Mouse (Mus musculus): ENCODE data around the gene Plbd2. TPM values are rescaled to one million over a fixed set of nuclear protein-coding genes. Genes with fewer than 3 reads are reported as not detected.
A peak's percentile ranks its signal among the peaks of the same experiment; 100 is the strongest.

Gene Plbd2
- polyA plus RNA-seq, 2 experiments, result 33.9 to 51.6 TPM

DNA sequence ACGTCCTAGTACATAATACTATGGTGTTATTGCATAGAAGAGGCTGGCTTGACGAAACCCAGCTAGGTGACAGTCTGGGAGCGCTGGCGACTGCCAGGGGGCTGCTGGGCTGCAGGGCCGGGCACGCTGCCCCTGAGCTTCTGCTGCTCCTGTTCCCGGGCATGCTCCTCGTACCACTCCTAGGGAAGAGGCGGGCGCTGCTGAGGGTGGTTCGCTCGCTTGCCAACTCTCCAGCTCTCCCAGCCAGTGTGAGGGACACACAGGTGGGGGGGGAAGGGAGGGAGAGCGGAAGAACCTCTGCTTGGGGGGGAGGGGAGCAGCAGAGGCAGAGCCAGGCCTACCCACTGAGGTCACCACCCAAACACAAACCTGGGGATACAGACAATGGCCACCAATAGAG, 32.6 kb upstream of the Plbd2 start:
- 68% methylated on average over 12 of the region's 13 CpGs for WGBS
- DNase-seq (ENCODE audit: low spot score) (no peak), ATAC-seq (ENCODE audit: low FRiP score, low read depth) (no peak)

DNA sequence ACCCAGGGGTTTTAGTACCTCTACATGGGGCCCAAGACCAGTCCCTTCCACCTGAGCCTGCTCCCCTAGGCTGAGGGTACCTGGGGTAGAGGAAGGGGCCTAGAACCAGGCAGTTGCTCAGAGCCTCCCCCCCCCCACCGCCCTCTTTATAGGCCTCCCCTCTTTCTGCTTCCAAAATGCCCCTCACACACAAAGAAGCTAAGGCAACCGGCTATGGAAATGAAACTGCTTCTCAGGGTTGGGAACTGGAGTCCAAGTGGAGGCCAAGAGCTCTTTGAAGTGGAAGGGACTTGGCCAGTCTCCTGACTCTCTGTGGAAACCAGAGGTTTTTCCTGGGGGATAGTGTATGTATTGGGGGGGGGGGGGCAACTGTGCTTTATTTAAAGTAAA, 31.3 kb upstream of the Plbd2 start:
- Histone ChIP-seq H3K4me2 (replicated peaks; ENCODE audit: low read depth, low read length, severe bottlenecking) (no peak overlapping the region), H3K27ac (replicated peaks; ENCODE audit: low read depth, low read length) (peak overlapping the region; percentile 71), H3K36me3 (ENCODE audit: control insufficient read depth, insufficient read depth, low read length) (peaks cover 27% of the 10 kb centered on the region), H3K27me3 (ENCODE audit: control insufficient read depth, insufficient read depth, low read length) (no peaks in the 10 kb centered on the region), H3K9ac (ENCODE audit: low read depth, low read length, severe bottlenecking) (peak overlapping the region; percentile 28; the same call in 1 of the 2 replicates), H3K9me3 (ENCODE audit: control insufficient read depth, low read length) (no peaks in the 10 kb centered on the region), H3K4me1 (ENCODE audit: control insufficient read depth, insufficient read depth, low read length) (peaks cover 28% of the 10 kb centered on the region), H3K4me3 (replicated peaks; ENCODE audit: low read length) (no peak overlapping the region)
- peak; percentile 31; the same call in 1 of the 2 replicates for ATAC-seq (ENCODE audit: low FRiP score, low read depth)
- TF ChIP-seq POLR2A (IDR thresholded peaks at IDR 0.05; ENCODE audit: borderline replicate concordance, extremely low read depth, insufficient read depth, insufficient read length), result no peak
- DNase-seq (ENCODE audit: low spot score), result peak; percentile 63
- 31% methylated on average over 2 of the region's 2 CpGs for WGBS

More for the DNA sequence above, 32.6 kb upstream of the Plbd2 start:
- H3K36me3 ChIP-seq (ENCODE audit: control insufficient read depth, insufficient read depth, low read length), result peaks cover 40% of the 10 kb centered on the region
- H3K4me1 ChIP-seq (ENCODE audit: control insufficient read depth, insufficient read depth, low read length), result peaks cover 28% of the 10 kb centered on the region
- TF ChIP-seq POLR2A (IDR thresholded peaks at IDR 0.05; ENCODE audit: borderline replicate concordance, extremely low read depth, insufficient read depth, insufficient read length), result no peak
- H3K9me3 ChIP-seq (ENCODE audit: control insufficient read depth, low read length), result no peaks in the 10 kb centered on the region
- H3K4me3 ChIP-seq (replicated peaks; ENCODE audit: low read length), result no peak overlapping the region
- no peak overlapping the region for H3K27ac ChIP-seq (replicated peaks; ENCODE audit: low read depth, low read length)
- no peak overlapping the region for H3K9ac ChIP-seq (ENCODE audit: low read depth, low read length, severe bottlenecking)
- no peak overlapping the region for H3K4me2 ChIP-seq (replicated peaks; ENCODE audit: low read depth, low read length, severe bottlenecking)
- no peaks in the 10 kb centered on the region for H3K27me3 ChIP-seq (ENCODE audit: control insufficient read depth, insufficient read depth, low read length)

DNA sequence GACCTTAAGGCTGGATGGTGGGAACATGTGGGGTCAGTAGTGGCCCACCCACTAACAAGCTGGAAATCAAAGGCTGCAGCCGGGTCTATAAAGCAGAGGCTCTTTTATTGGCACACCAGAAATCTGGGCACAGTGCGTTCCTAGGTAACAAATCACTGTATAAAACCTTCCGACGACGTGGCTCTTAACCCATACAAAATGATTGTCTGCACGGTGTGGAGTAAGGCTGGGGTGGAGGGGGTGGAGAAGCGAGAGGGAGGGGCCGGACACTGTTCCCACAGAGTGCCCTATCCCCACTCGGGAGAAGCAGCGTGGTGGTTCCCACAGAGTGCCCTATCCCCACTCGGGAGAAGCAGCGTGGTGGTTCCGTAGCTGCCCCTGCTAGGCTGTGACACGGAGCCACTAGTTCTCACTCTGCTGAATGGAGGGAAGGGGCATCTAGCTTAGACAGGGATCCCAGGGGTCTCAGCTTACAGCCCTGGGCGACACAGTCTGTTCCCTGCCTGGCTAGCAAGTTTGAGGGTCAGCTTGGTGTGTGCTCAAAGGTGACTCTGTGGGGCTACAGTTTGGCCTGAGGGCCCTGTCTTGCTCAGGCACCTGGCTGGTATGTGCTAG, 30.8 kb upstream of the Plbd2 start:
- 22% methylated on average over 15 of the region's 15 CpGs for WGBS
- Histone ChIP-seq H3K9me3 (ENCODE audit: control insufficient read depth, low read length) (no peaks in the 10 kb centered on the region), H3K4me3 (replicated peaks; ENCODE audit: low read length) (no peak overlapping the region), H3K36me3 (ENCODE audit: control insufficient read depth, insufficient read depth, low read length) (peaks cover 22% of the 10 kb centered on the region), H3K27ac (replicated peaks; ENCODE audit: low read depth, low read length) (peak overlapping the region; percentile 71), H3K4me1 (ENCODE audit: control insufficient read depth, insufficient read depth, low read length) (peaks cover 28% of the 10 kb centered on the region), H3K27me3 (ENCODE audit: control insufficient read depth, insufficient read depth, low read length) (no peaks in the 10 kb centered on the region), H3K9ac (ENCODE audit: low read depth, low read length, severe bottlenecking) (peak overlapping the region; percentile 28; the same call in 1 of the 2 replicates), H3K4me2 (replicated peaks; ENCODE audit: low read depth, low read length, severe bottlenecking) (no peak overlapping the region)
- ATAC-seq (ENCODE audit: low FRiP score, low read depth) (peak; percentile 47), DNase-seq (ENCODE audit: low spot score) (peak; percentile 50)
- no peak for TF ChIP-seq POLR2A (IDR thresholded peaks at IDR 0.05; ENCODE audit: borderline replicate concordance, extremely low read depth, insufficient read depth, insufficient read length)

DNA sequence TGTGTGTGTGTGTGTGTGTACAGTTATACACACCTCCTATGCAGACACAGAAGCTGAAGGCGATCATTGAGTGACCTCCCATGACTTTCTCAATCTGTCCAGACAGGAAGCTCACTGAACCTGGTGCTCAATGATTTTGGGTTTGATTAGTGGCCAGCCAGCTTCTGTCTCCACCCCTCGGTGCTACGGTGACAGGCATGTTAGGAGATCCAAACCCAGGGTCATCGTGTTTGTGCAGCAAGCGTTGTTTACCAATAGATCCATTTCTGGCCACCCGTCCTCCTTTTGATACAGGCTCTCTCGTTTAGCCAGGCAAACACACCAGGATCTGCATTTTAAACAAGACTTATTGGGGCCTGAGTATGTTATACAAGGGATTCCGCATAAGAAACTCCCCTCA, 28.2 kb upstream of the Plbd2 start:
- Histone ChIP-seq H3K9me3 (ENCODE audit: control insufficient read depth, low read length) (no peaks in the 10 kb centered on the region), H3K4me3 (replicated peaks; ENCODE audit: low read length) (no peak overlapping the region), H3K27ac (replicated peaks; ENCODE audit: low read depth, low read length) (no peak overlapping the region), H3K27me3 (ENCODE audit: control insufficient read depth, insufficient read depth, low read length) (no peaks in the 10 kb centered on the region), H3K9ac (ENCODE audit: low read depth, low read length, severe bottlenecking) (no peak overlapping the region), H3K4me2 (replicated peaks; ENCODE audit: low read depth, low read length, severe bottlenecking) (no peak overlapping the region), H3K4me1 (ENCODE audit: control insufficient read depth, insufficient read depth, low read length) (peaks cover 26% of the 10 kb centered on the region), H3K36me3 (ENCODE audit: control insufficient read depth, insufficient read depth, low read length) (no peaks in the 10 kb centered on the region; the same call in 1 of the 2 replicates)
- ATAC-seq (ENCODE audit: low FRiP score, low read depth) (no peak), DNase-seq (ENCODE audit: low spot score) (no peak)
- 75% methylated on average over 8 of the region's 8 CpGs for WGBS
- TF ChIP-seq POLR2A (IDR thresholded peaks at IDR 0.05; ENCODE audit: borderline replicate concordance, extremely low read depth, insufficient read depth, insufficient read length), result no peak

DNA sequence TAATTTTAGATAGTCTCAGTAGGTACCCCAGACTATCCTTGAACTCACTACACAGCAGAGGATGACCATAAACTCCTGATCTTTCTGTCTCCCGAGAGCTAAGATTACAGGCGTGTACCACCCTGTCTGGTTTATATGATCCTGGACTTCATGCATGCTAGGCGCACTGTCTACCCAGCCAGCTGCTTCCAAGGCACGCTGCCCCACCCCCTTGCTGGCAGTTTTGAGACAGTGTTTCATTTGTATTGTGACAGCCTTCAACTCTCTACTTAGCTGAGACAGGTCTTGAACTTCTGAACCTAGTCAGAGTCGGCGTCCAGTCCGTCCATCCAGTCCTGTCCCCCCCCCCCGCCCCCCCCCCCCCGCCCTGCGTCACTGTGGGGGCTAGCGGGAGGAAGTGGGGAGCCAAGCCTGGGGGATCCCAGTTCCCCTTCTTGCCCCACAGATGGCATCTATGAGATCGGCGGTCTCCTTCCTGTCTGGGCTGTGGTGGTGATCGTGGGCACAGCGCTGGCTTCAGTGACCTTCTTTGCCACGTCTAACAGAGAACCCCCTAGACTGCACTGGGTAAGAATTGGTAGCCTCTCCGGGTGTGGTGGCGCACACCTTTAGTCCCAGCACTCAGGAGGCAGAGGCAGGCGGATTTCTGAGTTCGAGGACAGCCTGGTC, 24.0 kb upstream of the Plbd2 start:
- no peak overlapping the region for H3K9ac ChIP-seq (ENCODE audit: low read depth, low read length, severe bottlenecking)
- H3K36me3 ChIP-seq (ENCODE audit: control insufficient read depth, insufficient read depth, low read length), result no peaks in the 10 kb centered on the region
- no peak for TF ChIP-seq POLR2A (IDR thresholded peaks at IDR 0.05; ENCODE audit: borderline replicate concordance, extremely low read depth, insufficient read depth, insufficient read length)
- DNase-seq (ENCODE audit: low spot score) (no peak), ATAC-seq (ENCODE audit: low FRiP score, low read depth) (no peak)
- H3K4me1 ChIP-seq (ENCODE audit: control insufficient read depth, insufficient read depth, low read length), result no peaks in the 10 kb centered on the region
- no peak overlapping the region for H3K4me3 ChIP-seq (replicated peaks; ENCODE audit: low read length)
- WGBS, result 88% methylated on average over 16 of the region's 20 CpGs
- no peak overlapping the region for H3K4me2 ChIP-seq (replicated peaks; ENCODE audit: low read depth, low read length, severe bottlenecking)
- no peak overlapping the region for H3K27ac ChIP-seq (replicated peaks; ENCODE audit: low read depth, low read length)
- no peaks in the 10 kb centered on the region for H3K27me3 ChIP-seq (ENCODE audit: control insufficient read depth, insufficient read depth, low read length)
- H3K9me3 ChIP-seq (ENCODE audit: control insufficient read depth, low read length), result no peaks in the 10 kb centered on the region
